Mouse (Mus musculus): ENCODE data around the gene Chpt1.

Chpt1 gene

DNA sequence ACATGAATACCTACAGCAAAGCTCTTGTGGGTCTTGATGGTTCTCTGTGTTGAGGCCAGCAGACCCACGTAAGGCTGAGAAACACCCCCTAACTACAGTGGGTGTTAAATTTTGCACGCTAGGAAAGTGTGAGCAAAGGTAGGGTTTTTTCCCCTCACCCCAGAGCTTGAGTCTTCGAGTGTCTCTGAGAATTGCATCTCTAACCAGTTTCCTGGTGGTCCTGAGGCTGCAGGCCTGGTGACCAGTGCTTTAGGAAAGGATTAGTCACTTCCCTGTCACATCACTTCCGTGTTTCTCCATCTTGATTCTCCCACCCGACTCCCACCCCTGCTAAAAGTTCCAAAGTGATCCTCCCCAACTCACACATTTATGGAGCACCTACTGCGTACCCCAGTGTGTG lies 99.7 kb downstream of the Chpt1 start:
- no peak for DNase-seq (ENCODE audit: low spot score in 2 of 2)

GRCm38 (mm10) chr10:88403021-88403420 lies 100.9 kb downstream of the Chpt1 start:
- DNase-seq (ENCODE audit: low spot score in 2 of 2), result no peak
